ENCODE assay signal across 9 mouse cellular contexts in genomic region chr1:159393070-159393699, GRCm38 (mm10).
A peak's percentile ranks its signal among the peaks of the same experiment; 100 is the strongest.
DNase-seq lines count a peak whose midpoint lies in the region; ATAC-seq and TF ChIP-seq lines count a peak whose summit lies in the region.
"Had no signal": no experiment of that assay in that cellular context is flagged by ENCODE, and none has a peak within 500 bp of the region (broad histone marks: within the 10 kb centered on the region; RNA-seq: fewer than 3 reads in every experiment).

No protein-coding gene starts in this region.

- no peak overlapping the region for H3K4me2 ChIP-seq in intestine, embryonic 15.5 days (replicated peaks)
- H3K4me2 ChIP-seq: liver, embryonic 13.5 days had no signal

- H3K4me3 ChIP-seq in thymus, adult 2 months (ENCODE audit: control insufficient read depth, insufficient read depth, low read length), result no peak overlapping the region
- no peak overlapping the region for H3K4me3 ChIP-seq in intestine, embryonic 15.5 days (replicated peaks)
- H3K4me3 ChIP-seq in cerebellum, adult 2 months (replicated peaks; ENCODE audit: insufficient read depth, low read depth, low read length), result no peak overlapping the region
- H3K4me3 ChIP-seq: liver, embryonic 13.5 days had no signal

- H3K9ac ChIP-seq in intestine, embryonic 15.5 days, result no peak overlapping the region
- H3K9ac ChIP-seq: liver, embryonic 13.5 days had no signal

- 0 out of 2 replicates have a peak, but pooled peaks have one; percentile 46 for ATAC-seq in intestine, embryonic 15.5 days

- H3K27me3 ChIP-seq in thymus, adult 2 months (ENCODE audit: control insufficient read depth, insufficient read depth, low read length), result no peaks in the 10 kb centered on the region
- H3K27me3 ChIP-seq in intestine, embryonic 15.5 days (replicated peaks), result no peaks in the 10 kb centered on the region
- no peaks in the 10 kb centered on the region for H3K27me3 ChIP-seq in cerebellum, adult 2 months (ENCODE audit: control insufficient read depth, insufficient read depth, low read length)
- H3K27me3 ChIP-seq: liver, embryonic 13.5 days had no signal

- peak; percentile 14 for DNase-seq in thymus, adult 2 months
- no peak for DNase-seq in thymus, adult 18-20 months
- peak; percentile 31 for DNase-seq in fat pad, adult 2 months (ENCODE audit: extremely low read depth, low read depth, low spot score)
- peak; percentile 85 to 91 for DNase-seq in left cerebral cortex, adult 9 months (ENCODE audit: low spot score in 2 of 2)
- DNase-seq in right cerebral cortex, postnatal 14 days, result peak; percentile 68
- no peak for DNase-seq in cerebellum, adult 2 months
- no peak for DNase-seq in urinary bladder, postnatal 4 days (ENCODE audit: low spot score in 2 of 2)
- DNase-seq: liver, embryonic 13.5 days had no signal

- TF ChIP-seq POLR2A in thymus, adult 2 months (IDR thresholded peaks at IDR 0.05; ENCODE audit: control insufficient read depth, extremely low read depth, insufficient read depth, low read length, poor library complexity), result no peak
- TF ChIP-seq POLR2A in cerebellum, adult 2 months (IDR thresholded peaks at IDR 0.05; ENCODE audit: borderline replicate concordance, insufficient read depth, low read length), result no peak

- H3K4me1 ChIP-seq in thymus, adult 2 months (replicated peaks; ENCODE audit: control insufficient read depth, insufficient read depth, low read length), result 0 out of 2 replicates have a peak, but pooled peaks cover 3% of the 10 kb centered on the region
- peaks cover 7% of the 10 kb centered on the region for H3K4me1 ChIP-seq in intestine, embryonic 15.5 days (replicated peaks)
- H3K4me1 ChIP-seq in cerebellum, adult 2 months (ENCODE audit: control insufficient read depth, insufficient read depth, low read length), result peaks cover 16% of the 10 kb centered on the region; the same call in 1 of the 2 replicates
- H3K4me1 ChIP-seq: liver, embryonic 13.5 days had no signal

- H3K27ac ChIP-seq in thymus, adult 2 months (ENCODE audit: control insufficient read depth, insufficient read depth, low read length), result no peak overlapping the region
- peak overlapping the region; percentile 4; the same call in 1 of the 2 replicates for H3K27ac ChIP-seq in intestine, embryonic 15.5 days
- no peak overlapping the region for H3K27ac ChIP-seq in cerebellum, adult 2 months (ENCODE audit: insufficient read depth, low read length)
- H3K27ac ChIP-seq: liver, embryonic 13.5 days had no signal

- no peaks in the 10 kb centered on the region for H3K36me3 ChIP-seq in thymus, adult 2 months (ENCODE audit: control insufficient read depth, insufficient read depth, low read length)
- no peaks in the 10 kb centered on the region for H3K36me3 ChIP-seq in intestine, embryonic 15.5 days
- H3K36me3 ChIP-seq: liver, embryonic 13.5 days had no signal

- WGBS in thymus, adult 2 months, result 54% methylated on average over 6 of the region's 6 CpGs
- 23% methylated on average over 6 of the region's 6 CpGs for WGBS in intestine, embryonic 15.5 days
- 55% methylated on average over 6 of the region's 6 CpGs for WGBS in cerebellum, adult 2 months

- no peak for TF ChIP-seq CTCF in thymus, adult 2 months (IDR thresholded peaks at IDR 0.05; ENCODE audit: borderline replicate concordance, control insufficient read depth, extremely low read depth, insufficient read depth, low read length, poor library complexity)
- TF ChIP-seq CTCF in cerebellum, adult 2 months (IDR thresholded peaks at IDR 0.05; ENCODE audit: borderline replicate concordance, insufficient read depth, low read depth, low read length), result no peak

- H3K9me3 ChIP-seq in intestine, embryonic 15.5 days, result no peaks in the 10 kb centered on the region
- H3K9me3 ChIP-seq: liver, embryonic 13.5 days had no signal

Comparison
In these comparisons a context has a peak if more than half of its experiments do, and no peak if none do; other contexts are left out.
1. DNase-seq: peak in thymus, adult 2 months (single experiment), fat pad, adult 2 months (single experiment), left cerebral cortex, adult 9 months (2 of 2) and right cerebral cortex, postnatal 14 days (single experiment); none in thymus, adult 18-20 months (0 of 2), cerebellum, adult 2 months (0 of 2) and urinary bladder, postnatal 4 days (0 of 2).